Mouse (Mus musculus) lung, adult 2 months (tissue): ENCODE results near the gene Capn12. TPM values are rescaled to one million over a fixed set of nuclear protein-coding genes. Genes with fewer than 3 reads are reported as not detected.
A peak's percentile ranks its signal among the peaks of the same experiment; 100 is the strongest.
"Not testable (repeated sequence)": the region's sequence is repeated elsewhere in the genome, so short reads cannot be mapped to it uniquely, and the experiment has no call there.

ENCODE experiments used
- DNase-seq: peaks from one replicate; pipeline ENCODE4 v3.0.0; 2022
- H3K4me1 ChIP-seq: fragments of 200-500 bp; 2 replicates; pipeline ENCODE4 v1.6.1; 2011; ENCODE audit warnings: low read length; ENCODE audit not compliant: control insufficient read depth, insufficient read depth
- H3K4me3 ChIP-seq: fragments of 200-500 bp; replicated peaks from 2 replicates; pipeline ENCODE3; 2011; ENCODE audit warnings: low read depth, mild to moderate bottlenecking, control low read depth, low read length; ENCODE audit errors: extremely low read depth
- CTCF ChIP-seq: fragments of 200-500 bp; IDR thresholded peaks from 2 replicates; pipeline ENCODE4 v1.5.1; 2011; ENCODE audit warnings: mild to moderate bottlenecking, low read length, control low read depth; ENCODE audit not compliant: insufficient read depth
- POLR2A ChIP-seq: fragments of 200-500 bp; IDR thresholded peaks from 2 replicates; pipeline ENCODE4 v1.6.1; 2011; ENCODE audit warnings: low read depth, mild to moderate bottlenecking, control low read depth, low read length, borderline replicate concordance; ENCODE audit errors: extremely low read depth
- WGBS: fragments of 180-500 bp; shearing (Covaris S2); methylation state at CpG from one replicate; pipeline ENCODE4 v1.1.7; 2018; 5-methylcytosine and 5-hydroxymethylcytosine counted together
- polyA plus RNA-seq: library from polyadenylated mRNA; depleted of rRNA; stranded (reverse); fragments of >200 nt; gene quantifications from 2 replicates; pipeline ENCODE4 v1.2.3, GENCODE M21; 2012

Gene Capn12
- polyA plus RNA-seq, 1 experiment, result 1.3 TPM

DNA sequence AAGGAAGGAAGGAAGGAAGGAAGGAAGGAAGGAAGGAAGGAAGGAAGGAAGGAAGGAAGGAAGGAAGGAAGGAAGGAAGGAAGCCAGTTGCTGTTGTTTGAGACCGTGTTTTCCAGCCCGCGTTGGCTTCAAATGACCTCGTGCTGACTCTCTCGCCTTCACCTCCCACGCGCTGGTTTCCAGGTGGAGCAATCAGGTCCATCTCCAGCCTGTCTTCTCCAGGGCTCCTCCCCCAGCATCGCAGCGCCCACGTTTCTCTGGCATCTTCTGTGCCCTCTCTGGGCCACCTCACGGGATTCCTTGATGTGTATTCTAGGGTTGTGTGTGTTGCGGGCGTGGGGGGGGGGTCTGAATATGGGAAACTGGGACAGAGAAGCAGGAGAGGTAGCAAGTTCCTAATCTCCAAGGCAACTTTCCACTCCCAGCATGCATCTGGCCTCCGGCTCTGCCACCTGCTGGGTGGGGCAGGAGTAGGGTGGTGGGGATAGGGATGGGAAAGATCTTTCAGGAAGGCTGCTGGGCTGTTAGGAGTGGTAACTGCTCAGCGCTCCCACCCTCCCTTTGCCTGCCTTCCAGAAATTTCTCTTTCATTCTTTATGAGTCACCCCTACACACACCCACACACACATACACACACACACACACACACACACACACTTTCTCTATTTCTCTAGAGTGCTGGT is 18.3 kb upstream of the Capn12 start:
- WGBS, result 75% methylated on average over 15 of the region's 15 CpGs
- TF ChIP-seq POLR2A, result no peak
- no peak for TF ChIP-seq CTCF
- H3K4me3 ChIP-seq, result no peak overlapping the region
- no peak for DNase-seq
- no peaks in the 10 kb centered on the region; the same call in 1 of the 2 replicates for H3K4me1 ChIP-seq

DNA sequence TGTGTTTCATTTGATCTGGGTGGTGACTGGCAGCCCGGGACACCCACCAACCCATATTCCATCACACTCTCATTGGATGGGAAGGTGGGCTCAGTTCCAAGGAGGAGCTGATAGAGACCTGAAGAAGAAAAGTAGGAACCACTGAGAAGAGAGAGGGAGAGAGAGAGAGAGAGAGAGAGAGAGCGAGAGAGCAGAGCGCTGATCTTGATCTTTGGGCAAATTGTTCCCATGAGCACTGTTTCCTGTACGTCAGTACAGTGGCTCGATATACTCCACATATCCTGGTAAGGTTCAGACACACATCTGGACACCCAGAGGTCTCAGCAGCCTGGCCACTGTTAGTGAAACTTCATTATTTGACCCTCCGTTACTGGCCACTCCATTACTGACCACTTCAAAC is 17.7 kb upstream of the Capn12 start, which contains the start of gene Lgals7:
Gene Lgals7, plus strand, starts transcription at position 314 of the 400 bp plus-strand sequence.
- Histone ChIP-seq H3K4me3 (no peak within 1 kb of the TSS), H3K4me1 (no peaks in the 10 kb centered on the region; the same call in 1 of the 2 replicates)
- 73% methylated on average over 6 of the region's 6 CpGs for WGBS

DNA sequence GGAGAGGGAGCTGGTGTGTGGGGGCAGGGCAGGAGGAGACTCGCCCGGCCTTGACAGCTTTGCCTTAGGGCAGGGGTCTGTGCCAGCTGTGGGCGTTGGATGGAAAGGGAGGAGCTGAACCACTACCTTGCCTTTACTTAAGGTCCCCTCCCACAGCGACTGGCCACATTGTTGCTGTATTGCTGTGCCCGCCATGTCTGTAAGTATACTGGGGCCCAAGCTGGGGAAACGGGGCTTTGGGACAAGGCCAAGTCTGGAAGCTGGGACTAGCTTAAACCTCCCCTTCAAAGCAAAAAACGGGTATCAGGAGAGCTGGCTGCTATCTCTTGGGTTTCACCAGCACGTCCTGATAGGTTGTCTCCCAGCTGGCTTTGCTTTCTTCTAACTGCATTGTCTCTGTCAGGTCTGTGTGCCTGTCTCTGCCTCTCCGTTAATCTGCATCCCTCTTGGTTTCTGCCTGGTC is 16.9 kb upstream of the Capn12 start:
- no peak for DNase-seq
- H3K4me1 ChIP-seq, result no peaks in the 10 kb centered on the region; the same call in 1 of the 2 replicates
- 62% methylated on average over 9 of the region's 9 CpGs for WGBS

More for the DNA sequence above, 17.7 kb upstream of the Capn12 start, which contains the start of gene Lgals7:
- DNase-seq, result no peak
- TF ChIP-seq CTCF (no peak), POLR2A (no peak)

DNA sequence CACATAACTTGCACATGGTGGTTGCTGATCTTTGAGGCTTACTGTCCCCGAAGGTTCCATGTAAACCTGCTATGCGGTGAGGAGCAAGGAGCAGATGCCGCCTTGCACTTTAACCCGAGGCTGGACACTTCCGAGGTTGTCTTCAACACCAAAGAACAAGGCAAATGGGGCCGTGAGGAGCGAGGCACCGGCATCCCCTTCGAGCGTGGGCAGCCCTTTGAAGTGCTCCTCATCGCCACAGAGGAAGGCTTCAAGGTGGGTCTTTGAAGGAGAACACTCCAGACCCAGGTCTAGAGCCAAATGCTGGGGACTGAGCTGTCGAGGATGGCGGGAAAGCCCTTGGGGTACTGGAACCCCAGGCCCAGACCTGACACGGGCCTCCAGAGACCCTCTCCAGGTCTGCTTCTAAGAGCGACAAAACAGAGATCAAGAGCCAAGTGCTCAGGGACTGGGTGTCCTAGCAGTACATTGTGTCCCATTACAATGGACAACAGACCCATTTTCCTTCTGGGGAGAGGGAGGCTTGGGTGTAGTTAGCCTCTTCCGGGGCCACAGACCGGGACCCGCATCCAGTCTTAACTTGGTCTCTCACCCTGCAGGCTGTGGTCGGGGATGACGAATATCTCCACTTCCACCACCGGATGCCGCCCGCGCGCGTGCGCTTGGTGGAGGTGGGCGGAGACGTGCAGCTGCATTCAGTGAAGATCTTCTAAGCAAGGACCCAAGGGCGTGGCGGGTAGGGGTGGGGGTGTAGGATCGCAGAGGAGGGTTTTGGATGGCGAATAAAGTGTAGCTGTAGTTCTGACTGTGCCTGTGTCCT is 15.5 kb upstream of the Capn12 start:
- peak; percentile 69 for DNase-seq
- WGBS, result 31% methylated on average over 33 of the region's 33 CpGs
- Histone ChIP-seq H3K4me3 (peak overlapping the region; percentile 7), H3K4me1 (no peaks in the 10 kb centered on the region; the same call in 1 of the 2 replicates)
- peak; percentile 59; the same call in 1 of the 2 replicates for TF ChIP-seq POLR2A
- no peak for TF ChIP-seq CTCF

More for the DNA sequence above, 16.9 kb upstream of the Capn12 start:
- TF ChIP-seq CTCF (no peak), POLR2A (no peak)
- H3K4me3 ChIP-seq, result no peak overlapping the region

DNA sequence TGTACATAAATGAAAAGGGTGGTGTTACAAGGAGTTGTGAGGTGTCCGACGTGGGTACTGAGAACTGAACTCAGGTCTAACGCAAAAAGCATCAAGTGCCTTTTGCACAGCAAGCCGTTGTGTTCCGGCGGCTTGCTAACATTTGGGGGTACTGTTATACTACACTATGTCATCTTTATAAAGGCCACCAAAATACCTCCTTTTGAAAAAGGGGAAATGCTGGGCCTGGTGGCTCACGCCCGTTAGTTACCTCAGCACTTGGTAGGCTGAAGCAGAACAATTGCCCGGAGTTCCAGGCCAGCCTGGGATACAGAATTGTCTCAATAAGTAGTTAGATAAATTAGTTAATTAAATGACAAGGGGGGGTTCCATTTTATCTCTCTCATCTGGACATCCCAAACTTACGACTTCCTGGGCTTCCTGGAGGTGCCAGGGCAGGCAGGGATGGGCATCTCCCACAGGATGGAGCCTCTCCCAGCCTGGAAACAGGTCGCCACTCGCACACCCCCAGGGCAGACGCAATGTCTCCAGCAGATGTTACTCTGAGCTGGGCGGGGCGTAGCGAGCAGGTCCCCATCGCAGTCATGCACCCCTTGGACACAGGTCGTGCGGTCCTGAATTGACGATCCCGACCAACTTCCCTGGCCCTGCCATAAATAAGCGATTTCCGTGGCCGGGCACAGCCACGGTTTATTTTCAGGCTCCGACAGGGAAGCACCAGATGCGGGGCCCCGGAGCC is 14.3 kb upstream of the Capn12 start:
- 83% methylated on average over 28 of the region's 28 CpGs for WGBS
- Histone ChIP-seq H3K4me3 (no peak overlapping the region), H3K4me1 (no peaks in the 10 kb centered on the region; the same call in 1 of the 2 replicates)
- no peak for DNase-seq
- no peak; the same call in 1 of the 2 replicates for TF ChIP-seq POLR2A
- no peak for TF ChIP-seq CTCF

DNA sequence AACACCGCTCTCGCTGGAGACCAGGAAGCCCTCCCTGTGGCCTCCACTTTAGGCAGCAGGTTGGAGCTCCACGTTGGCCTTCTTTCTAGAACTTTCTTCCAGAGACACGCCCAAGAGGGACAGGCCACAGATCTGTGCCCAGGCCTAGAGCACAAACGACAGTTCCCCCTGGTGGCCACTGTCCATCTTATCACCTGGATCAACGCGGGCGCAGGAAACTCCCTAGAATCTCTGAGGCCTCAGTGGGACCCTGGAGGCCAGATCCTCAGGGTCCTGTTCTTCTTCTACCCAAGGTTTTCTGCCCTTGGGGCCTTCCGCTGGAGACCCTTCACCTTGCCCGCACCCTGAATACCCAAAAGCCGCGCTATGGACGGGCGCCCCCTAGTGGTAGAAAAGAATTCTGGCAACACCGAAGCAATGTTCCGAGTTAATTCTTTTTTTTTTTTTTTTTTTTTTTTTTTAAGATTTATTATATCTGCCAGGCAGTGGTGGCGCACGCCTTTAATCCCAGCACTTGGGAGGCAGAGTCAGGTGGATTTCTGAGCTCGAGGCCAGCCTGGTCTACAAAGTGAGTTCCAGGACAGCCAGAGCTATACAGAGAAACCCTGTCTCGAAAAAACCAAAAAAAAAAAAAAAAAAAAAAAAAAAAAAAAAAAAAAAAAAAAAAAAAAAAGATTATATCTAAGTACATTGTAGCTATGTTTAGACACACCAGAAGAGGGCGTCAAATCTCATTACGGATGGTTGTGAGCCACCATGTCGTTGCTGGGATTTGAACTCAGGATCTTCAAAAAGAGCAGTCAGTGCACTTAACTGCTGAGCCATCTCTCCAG is 13.5 kb upstream of the Capn12 start:
- TF ChIP-seq CTCF, result peak; percentile 76
- WGBS, result 13% methylated on average over 23 of the region's 23 CpGs
- not testable (repeated sequence) for H3K4me1 ChIP-seq
- peak; percentile 81 for DNase-seq
- peak overlapping the region; percentile 37 for H3K4me3 ChIP-seq

DNA sequence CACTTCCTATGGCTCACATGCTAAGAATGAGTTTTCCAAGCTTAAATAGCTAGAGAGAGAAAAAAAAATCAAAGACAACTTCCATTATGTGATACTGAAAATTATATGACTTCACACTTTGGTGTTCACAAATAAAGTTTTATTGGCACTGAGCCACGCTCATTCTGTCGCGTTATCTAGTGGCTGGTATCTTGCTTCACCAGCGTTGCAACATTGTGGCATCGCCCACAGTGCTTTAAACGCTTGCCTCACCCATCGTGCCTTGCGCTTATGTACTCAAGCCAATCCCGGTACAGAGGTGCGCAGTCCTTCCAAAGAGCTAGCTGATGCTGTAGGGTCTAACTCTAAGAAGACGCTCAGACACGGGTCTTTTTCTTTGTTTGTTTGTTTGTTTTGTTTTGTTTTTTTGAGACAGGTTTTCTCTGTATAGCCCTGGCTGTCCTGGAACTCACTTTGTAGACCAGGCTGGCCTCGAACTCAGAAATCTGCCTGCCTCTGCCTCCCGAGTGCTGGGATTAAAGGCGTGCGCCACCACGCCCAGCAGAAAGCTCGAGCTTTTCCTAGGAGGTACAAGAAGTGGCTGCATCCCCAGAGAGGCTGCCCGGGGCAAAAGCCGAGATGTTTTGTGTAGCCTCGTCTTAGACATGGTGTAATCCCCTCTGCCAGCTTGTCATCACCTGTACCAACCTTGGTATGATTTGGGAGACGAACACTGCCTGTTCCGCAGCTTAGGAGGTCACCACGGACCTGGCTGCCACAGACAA is 10.1 kb upstream of the Capn12 start:
- Histone ChIP-seq H3K4me3 (no peak overlapping the region), H3K4me1 (no peaks in the 10 kb centered on the region; the same call in 1 of the 2 replicates)
- DNase-seq, result no peak
- WGBS, result 77% methylated on average over 24 of the region's 24 CpGs
- TF ChIP-seq CTCF, result no peak
- TF ChIP-seq POLR2A, result no peak

DNA sequence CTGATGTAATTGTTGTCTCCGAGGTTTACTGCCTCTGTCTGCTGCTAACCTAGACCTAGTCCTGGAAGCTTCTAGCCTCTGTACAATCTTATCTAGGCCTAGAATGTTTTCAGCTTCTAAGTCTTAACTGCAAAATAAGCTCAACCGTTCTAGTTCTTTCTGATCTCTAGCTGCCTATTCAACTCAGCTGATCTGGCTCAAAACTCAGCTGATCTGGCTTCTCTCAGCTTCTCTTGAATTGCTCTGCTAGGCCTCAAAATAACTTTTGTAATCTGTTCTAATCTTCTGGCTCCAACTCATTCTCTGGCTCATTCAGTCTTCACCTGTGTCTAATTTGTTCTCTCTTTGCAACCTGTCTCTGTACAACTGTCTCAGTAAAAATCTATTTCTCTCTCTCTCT is 6.7 kb upstream of the Capn12 start:
- no peak for DNase-seq

More for the DNA sequence above, 6.7 kb upstream of the Capn12 start:
- no peak overlapping the region for H3K4me3 ChIP-seq
- no peak for TF ChIP-seq POLR2A
- no peak for TF ChIP-seq CTCF
- no peaks in the 10 kb centered on the region for H3K4me1 ChIP-seq
- 81% methylated on average over 2 of the region's 2 CpGs for WGBS
